32 mouse cellular contexts compared by ENCODE assay signal in genomic region chr12:105011589-105011988, GRCm38 (mm10). TPM values are rescaled to one million over a fixed set of nuclear protein-coding genes. Genes with fewer than 3 reads are reported as not detected.
DNase-seq lines count a peak whose midpoint lies in the region; ATAC-seq and TF ChIP-seq lines count a peak whose summit lies in the region.
"Had no signal": no experiment of that assay in that cellular context is flagged by ENCODE, and none has a peak within 500 bp of the region (broad histone marks: within the 10 kb centered on the region; RNA-seq: fewer than 3 reads in every experiment).

No protein-coding gene starts in this region.

- no peak overlapping the region for H3K9ac ChIP-seq in CH12.LX (ENCODE audit: insufficient read depth, low read depth)
- peak overlapping the region; percentile 4 for H3K9ac ChIP-seq in liver, embryonic 14.5 days (replicated peaks)
- H3K9ac ChIP-seq in kidney, embryonic 16.5 days (replicated peaks; ENCODE audit: low read length) = no peak overlapping the region
- H3K9ac ChIP-seq: embryonic facial prominence, embryonic 13.5 days; heart, embryonic 13.5 days; intestine, embryonic 15.5 days; limb, embryonic 15.5 days; midbrain, embryonic 13.5 days had no signal

- H3K4me2 ChIP-seq in CH12.LX (ENCODE audit: insufficient read depth, low read depth, poor library complexity, severe bottlenecking) = no peak overlapping the region
- 0 out of 2 replicates have a peak overlapping the region, but pooled peaks have one; percentile 92 for H3K4me2 ChIP-seq in liver, embryonic 14.5 days (ENCODE audit: low read depth)
- no peak overlapping the region for H3K4me2 ChIP-seq in kidney, embryonic 16.5 days (replicated peaks; ENCODE audit: low read depth, low read length)
- H3K4me2 ChIP-seq: embryonic facial prominence, embryonic 13.5 days; heart, embryonic 13.5 days; intestine, embryonic 15.5 days; limb, embryonic 15.5 days; midbrain, embryonic 13.5 days had no signal

- ATAC-seq in liver, embryonic 14.5 days (ENCODE audit: insufficient read depth) = no peak
- peak; percentile 7 for ATAC-seq in megakaryocyte progenitor cell, adult 5-6 weeks (replicated peaks; ENCODE audit: poor library complexity)
- no peak for ATAC-seq in kidney, embryonic 16.5 days (ENCODE audit: low FRiP score, low TSS enrichment)
- ATAC-seq: activated CD4-positive, CD25-positive, alpha-beta regulatory T cell, adult 4 months; forebrain, embryonic 16.5 days; hindbrain, embryonic 16.5 days; intestine, embryonic 15.5 days; lung, postnatal 0 days; midbrain, embryonic 13.5 days had no signal

- H3K9me3 ChIP-seq in CH12.LX (replicated peaks; ENCODE audit: low read length) = peaks cover 3% of the 10 kb centered on the region
- no peaks in the 10 kb centered on the region for H3K9me3 ChIP-seq in liver, embryonic 14.5 days (ENCODE audit: control insufficient read depth, low read length)
- no peaks in the 10 kb centered on the region for H3K9me3 ChIP-seq in kidney, embryonic 16.5 days (ENCODE audit: low read length)
- H3K9me3 ChIP-seq: embryonic facial prominence, embryonic 13.5 days; forebrain, embryonic 10.5 days; heart, embryonic 13.5 days; hindbrain, embryonic 10.5 days; intestine, embryonic 15.5 days; limb, embryonic 10.5 days; limb, embryonic 15.5 days; midbrain, embryonic 13.5 days had no signal

- dilution Hi-C loops in CH12.LX (cut with MboI; ENCODE audit: extremely low pct_ligation_motif_present, extremely low pct_unique_long_range_greater_than_20kb, low sequenced_read_pairs) = no loop called here

- WGBS in bone marrow, adult 2 months = 14% methylated on average over 1 of the region's 1 CpGs
- 14% methylated on average over 1 of the region's 1 CpGs for WGBS in liver, embryonic 14.5 days (ENCODE audit: insufficient replicate concordance)
- WGBS in kidney, embryonic 16.5 days = 94% methylated on average over 1 of the region's 1 CpGs
- WGBS in lung, adult 2 months = 100% methylated on average over 1 of the region's 1 CpGs

- in situ Hi-C loops in CH12.LX (cut with MboI; ENCODE audit: low pct_ligation_motif_present, low pct_unique_long_range_greater_than_20kb, low sequenced_read_pairs) = no loop called here

- no peak for TF ChIP-seq CTCF in CH12.LX (conservative IDR thresholded peaks at IDR 0.05 in 1 of 2, IDR thresholded peaks at IDR 0.05 in 1 of 2; ENCODE audit: low read depth in 2 of 2, low read length in 2 of 2)
- TF ChIP-seq CTCF in bone marrow, adult 2 months (IDR thresholded peaks at IDR 0.05; ENCODE audit: control insufficient read depth, insufficient read depth, low read length) = no peak
- no peak for TF ChIP-seq CTCF in liver, embryonic 14.5 days (IDR thresholded peaks at IDR 0.05; ENCODE audit: low read depth)
- TF ChIP-seq CTCF in lung, adult 2 months (IDR thresholded peaks at IDR 0.05; ENCODE audit: insufficient read depth, low read length) = no peak

- no peak for TF ChIP-seq POLR2A in CH12.LX (IDR thresholded peaks at IDR 0.05; ENCODE audit: low read depth, low read length)
- TF ChIP-seq POLR2A in bone marrow, adult 2 months (IDR thresholded peaks at IDR 0.05; ENCODE audit: borderline replicate concordance, control insufficient read depth, low read depth, low read length) = no peak
- no peak for TF ChIP-seq POLR2A in lung, adult 2 months (IDR thresholded peaks at IDR 0.05; ENCODE audit: borderline replicate concordance, extremely low read depth, low read depth, low read length)

- DNase-seq in CH12.LX (ENCODE audit: extremely low read depth) = no peak
- DNase-seq in liver, embryonic 14.5 days (ENCODE audit: low read depth in 3 of 3, low spot score in 3 of 3) = no peak
- no peak for DNase-seq in lung, adult 2 months
- DNase-seq in lung, adult 18-20 months = no peak
- DNase-seq: adrenal gland, adult 8-10 months; cerebellum, adult 11-12 months; cerebellum, adult 9-11 months; embryo, embryonic 11 days; gastrocnemius, adult 2 months; gastrocnemius, postnatal 36 days; heart, adult 18-20 months; heart, postnatal 14 days; kidney, adult 2 months; layer of hippocampus, postnatal 36 days; lung, postnatal 4 days; thymus, postnatal 4 days had no signal

- H3K36me3 ChIP-seq in CH12.LX (replicated peaks in 1 of 2; ENCODE audit: control insufficient read depth in 1 of 2, insufficient read depth in 1 of 2, low read length in 1 of 2) = peaks cover 0 to 10% of the 10 kb centered on the region in 2 experiments
- no peaks in the 10 kb centered on the region for H3K36me3 ChIP-seq in liver, embryonic 14.5 days (replicated peaks; ENCODE audit: control insufficient read depth, insufficient read depth, low read depth)
- H3K36me3 ChIP-seq in kidney, embryonic 16.5 days (ENCODE audit: insufficient read depth, low read length) = no peaks in the 10 kb centered on the region
- H3K36me3 ChIP-seq: embryonic facial prominence, embryonic 13.5 days; forebrain, embryonic 10.5 days; heart, embryonic 13.5 days; hindbrain, embryonic 10.5 days; intestine, embryonic 15.5 days; limb, embryonic 10.5 days; limb, embryonic 15.5 days; midbrain, embryonic 13.5 days had no signal

- peaks cover 29 to 84% of the 10 kb centered on the region in 2 experiments for H3K4me1 ChIP-seq in CH12.LX (ENCODE audit: control insufficient read depth in 1 of 2, insufficient read depth in 2 of 2)
- peaks cover 9% of the 10 kb centered on the region; the same call in 1 of the 2 replicates for H3K4me1 ChIP-seq in bone marrow, adult 2 months (ENCODE audit: control insufficient read depth, insufficient read depth, low read length)
- peaks cover 58 to 64% of the 10 kb centered on the region in 2 experiments for H3K4me1 ChIP-seq in liver, embryonic 14.5 days (replicated peaks; ENCODE audit: control insufficient read depth in 2 of 2, insufficient read depth in 2 of 2, low read length in 1 of 2)
- peaks cover 30% of the 10 kb centered on the region for H3K4me1 ChIP-seq in kidney, embryonic 16.5 days (ENCODE audit: insufficient read depth, low read length)
- peaks cover 3% of the 10 kb centered on the region; the same call in 1 of the 2 replicates for H3K4me1 ChIP-seq in lung, adult 2 months (ENCODE audit: control insufficient read depth, insufficient read depth, low read length)

- H3K4me3 ChIP-seq in CH12.LX (replicated peaks in 1 of 3; ENCODE audit: low read depth in 2 of 3, low read length in 2 of 3, poor library complexity in 1 of 3) = no peak overlapping the region
- no peak overlapping the region for H3K4me3 ChIP-seq in bone marrow, adult 2 months (replicated peaks; ENCODE audit: control insufficient read depth, low read depth, low read length)
- no peak overlapping the region for H3K4me3 ChIP-seq in liver, embryonic 14.5 days (ENCODE audit: insufficient read depth in 1 of 2, low read depth in 2 of 2, low read length in 2 of 2)
- no peak overlapping the region for H3K4me3 ChIP-seq in kidney, embryonic 16.5 days (ENCODE audit: low read length)
- H3K4me3 ChIP-seq in lung, adult 2 months (replicated peaks; ENCODE audit: extremely low read depth, low read depth, low read length) = no peak overlapping the region
- H3K4me3 ChIP-seq: embryonic facial prominence, embryonic 13.5 days; forebrain, embryonic 10.5 days; gastrocnemius, adult 2 months; heart, embryonic 13.5 days; hindbrain, embryonic 10.5 days; intestine, embryonic 15.5 days; limb, embryonic 10.5 days; limb, embryonic 15.5 days; midbrain, embryonic 13.5 days had no signal

- peaks cover 21% of the 10 kb centered on the region for H3K79me2 ChIP-seq in CH12.LX (replicated peaks; ENCODE audit: control insufficient read depth, extremely low read depth, insufficient read depth, poor library complexity, severe bottlenecking)

- H3K27me3 ChIP-seq in CH12.LX (replicated peaks) = no peaks in the 10 kb centered on the region
- no peaks in the 10 kb centered on the region for H3K27me3 ChIP-seq in liver, embryonic 14.5 days (ENCODE audit: control insufficient read depth, insufficient read depth, low read length)
- H3K27me3 ChIP-seq in kidney, embryonic 16.5 days (ENCODE audit: insufficient read depth, low read length) = peaks cover 21% of the 10 kb centered on the region

- TF ChIP-seq EP300 in CH12.LX (IDR thresholded peaks at IDR 0.05; ENCODE audit: low read length) = no peak
- TF ChIP-seq EP300 in liver, embryonic 14.5 days (IDR thresholded peaks at IDR 0.05; ENCODE audit: low read depth) = peak; percentile 85

- peak overlapping the region; percentile 43 for H3K27ac ChIP-seq in CH12.LX (ENCODE audit: insufficient read depth, low read depth)
- H3K27ac ChIP-seq in bone marrow, adult 2 months (ENCODE audit: control insufficient read depth, insufficient read depth, low read depth, low read length, poor library complexity) = peak overlapping the region; percentile 26; the same call in 1 of the 2 replicates
- peak overlapping the region; percentile 87 for H3K27ac ChIP-seq in liver, embryonic 14.5 days
- no peak overlapping the region for H3K27ac ChIP-seq in kidney, embryonic 16.5 days (ENCODE audit: low read length)
- H3K27ac ChIP-seq: embryonic facial prominence, embryonic 13.5 days; forebrain, embryonic 10.5 days; gastrocnemius, adult 2 months; heart, embryonic 13.5 days; hindbrain, embryonic 10.5 days; intestine, embryonic 15.5 days; kidney, postnatal 0 days; limb, embryonic 10.5 days; midbrain, embryonic 13.5 days had no signal

- no peak for TF ChIP-seq RAD21 in CH12.LX (IDR thresholded peaks at IDR 0.05; ENCODE audit: low read depth, low read length)

RNA-seq across cellular contexts. Expression of gene Syne3, which starts 2.0 kb away (rescaled TPM):
- total RNA-seq in CH12.LX (2012; rRNA removed) (16.6 and 18.7 TPM in 2 replicates), CH12.LX (2014; rRNA removed) (5.3 and 5.5 TPM in 2 replicates)
- 7.3 and 7.5 TPM in 2 replicates for polyA plus RNA-seq in CH12.LX (2012; ENCODE audit: insufficient read length, low read depth)
- 9.0 and 11.1 TPM in 2 replicates for polyA plus RNA-seq in bone marrow, adult 2 months (2011; ENCODE audit: insufficient read depth, insufficient read length, low replicate concordance, missing spikeins)
- polyA plus RNA-seq in liver, embryonic 14.5 days (2012; rRNA removed) = 1.7 and 2.2 TPM in 2 replicates
- 1.6 and 1.7 TPM in 2 replicates for polyA plus RNA-seq in liver, embryonic 14.5 days (2014; fragmentation: Nextera tagmentation; extraction: Ambion mirVana)
- total RNA-seq in megakaryocyte progenitor cell, adult 5-6 weeks (2015) = 10.1 and 13.1 TPM in 2 replicates
- 19.5 and 21.1 TPM in 2 replicates for total RNA-seq in megakaryocyte progenitor cell, adult 5-6 weeks (2017)
- 0.51 and 1.1 TPM in 2 replicates for polyA plus RNA-seq in kidney, embryonic 16.5 days (2015; fragmentation: Nextera tagmentation; extraction: Ambion mirVana)
- 3.5 and 3.7 TPM in 2 replicates for polyA plus RNA-seq in lung, adult 2 months (2012; rRNA removed)

RNA-seq across cellular contexts. Expression of gene Glrx5, which starts 20.9 kb away (rescaled TPM):
- total RNA-seq in CH12.LX (2012; rRNA removed) (38.5 and 51.6 TPM in 2 replicates), CH12.LX (2014; rRNA removed) (72.8 and 79.5 TPM in 2 replicates)
- 112 and 123 TPM in 2 replicates for polyA plus RNA-seq in CH12.LX (2012; ENCODE audit: insufficient read length, low read depth)
- polyA plus RNA-seq in bone marrow, adult 2 months (2011; ENCODE audit: insufficient read depth, insufficient read length, low replicate concordance, missing spikeins) = 274 and 493 TPM in 2 replicates
- polyA plus RNA-seq in liver, embryonic 14.5 days (2012; rRNA removed) = 93.7 and 238 TPM in 2 replicates
- polyA plus RNA-seq in liver, embryonic 14.5 days (2014; fragmentation: Nextera tagmentation; extraction: Ambion mirVana) = 622 and 681 TPM in 2 replicates
- 58.1 and 65.3 TPM in 2 replicates for total RNA-seq in megakaryocyte progenitor cell, adult 5-6 weeks (2015)
- total RNA-seq in megakaryocyte progenitor cell, adult 5-6 weeks (2017) = 26.9 and 30.1 TPM in 2 replicates
- polyA plus RNA-seq in kidney, embryonic 16.5 days (2015; fragmentation: Nextera tagmentation; extraction: Ambion mirVana) = 162 and 174 TPM in 2 replicates
- polyA plus RNA-seq in lung, adult 2 months (2012; rRNA removed) = 43.1 and 54.7 TPM in 2 replicates
